Mouse (Mus musculus) colon, adult 2 months (tissue): ENCODE measurements around the gene Pdzd7. TPM values are rescaled to one million over a fixed set of nuclear protein-coding genes. Genes with fewer than 3 reads are reported as not detected.

ENCODE experiments used
- polyA plus RNA-seq: library from polyadenylated mRNA; depleted of rRNA; stranded (reverse); fragments of >200 nt; gene quantifications from 2 replicates; pipeline ENCODE4 v1.2.3, GENCODE M21; 2012; rRNA removed

Gene Pdzd7
- polyA plus RNA-seq = 13.6 and 15.7 TPM in 2 replicates

DNA sequence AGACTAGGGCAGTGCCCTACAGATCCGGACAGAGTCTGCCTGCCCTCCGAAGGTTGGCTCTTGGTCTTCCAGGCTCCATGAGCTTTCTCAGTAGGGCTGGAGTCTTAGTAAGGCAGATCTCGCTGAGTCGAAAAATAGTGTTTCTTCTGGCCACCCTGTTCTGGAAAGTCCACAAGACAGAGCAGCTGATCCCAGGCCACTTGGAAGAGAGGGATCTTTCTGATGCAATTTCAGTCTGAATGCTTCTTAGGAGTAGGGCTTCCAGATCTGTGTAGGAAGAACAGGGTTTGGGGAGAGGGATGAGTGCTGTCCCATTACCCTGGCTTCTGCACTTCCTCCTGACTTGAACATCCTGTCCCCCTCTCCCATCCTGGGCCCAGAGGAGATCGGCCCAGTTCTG lies at the start of gene Pdzd7:
Pdzd7 (minus strand) TSS at position 67 of the 400 bp plus-strand sequence.

DNA sequence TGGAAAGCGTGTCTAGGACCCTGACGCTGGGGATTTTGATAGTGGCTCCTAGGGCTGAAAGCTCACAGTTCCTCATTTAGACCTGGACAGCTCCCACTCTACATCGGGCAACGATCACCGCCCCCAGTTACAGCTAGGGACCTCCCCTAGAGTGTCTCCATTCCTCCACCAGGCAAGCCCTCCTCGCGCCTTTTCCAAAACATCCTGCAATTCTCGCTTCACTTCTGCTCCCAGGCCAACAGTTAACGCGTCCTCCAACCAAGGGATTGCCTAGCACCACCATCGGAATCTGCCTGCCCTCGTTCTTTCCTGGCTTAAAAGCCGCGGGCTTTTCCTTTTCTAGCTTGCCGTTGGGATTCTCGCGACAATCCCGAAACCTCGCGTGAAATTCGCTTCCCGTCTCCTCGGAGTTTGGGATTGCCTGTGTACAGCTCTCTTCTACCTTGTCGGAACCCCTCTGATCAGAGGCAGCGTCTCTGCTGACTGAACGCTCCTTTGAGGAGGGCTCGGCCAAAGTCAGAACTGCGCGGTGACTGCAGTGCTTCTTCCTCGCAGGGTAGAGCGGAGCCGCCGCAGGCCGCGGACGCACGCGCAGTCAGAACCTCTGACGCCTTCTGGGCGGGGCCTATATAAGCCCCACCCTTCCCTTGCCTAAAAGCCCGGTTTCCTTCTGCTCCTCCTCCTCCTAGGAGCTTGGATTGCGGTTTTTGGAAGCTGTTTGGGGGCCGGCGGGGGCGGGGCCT lies 29.2 kb upstream of the Pdzd7 start, which contains the start of gene Kazald1:
Kazald1 (plus strand) TSS at position 662 of the 743 bp plus-strand sequence.

DNA sequence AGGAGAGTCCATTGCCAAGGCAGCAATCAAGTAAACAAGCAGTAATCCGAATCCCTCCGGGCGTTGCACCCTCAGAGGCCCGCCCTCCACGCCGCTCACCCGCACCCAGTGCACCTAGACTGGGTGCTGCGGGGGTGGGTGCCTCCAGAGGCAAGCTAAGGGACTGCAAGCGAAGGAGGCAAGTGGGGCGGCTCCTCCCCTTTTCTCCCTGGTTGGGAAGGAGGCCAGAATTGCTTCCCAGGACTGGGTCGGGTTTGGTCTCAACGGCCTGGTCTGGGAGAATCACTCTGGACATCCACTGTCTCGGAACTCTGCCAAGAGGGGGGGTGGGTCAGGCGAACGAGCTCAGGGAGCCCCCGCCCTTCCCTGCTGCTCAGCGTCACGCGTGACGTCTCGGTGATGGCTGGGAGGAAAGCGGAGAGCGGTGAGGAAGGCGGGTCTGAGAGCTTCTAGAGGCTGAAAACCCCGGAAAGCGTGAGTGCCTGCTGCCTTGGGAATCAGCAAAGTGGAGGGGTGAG lies 2.0 kb upstream of the Pdzd7 start, which contains the start of gene Sfxn3:
Sfxn3 (plus strand) TSS at position 87 of the 518 bp plus-strand sequence.

DNA sequence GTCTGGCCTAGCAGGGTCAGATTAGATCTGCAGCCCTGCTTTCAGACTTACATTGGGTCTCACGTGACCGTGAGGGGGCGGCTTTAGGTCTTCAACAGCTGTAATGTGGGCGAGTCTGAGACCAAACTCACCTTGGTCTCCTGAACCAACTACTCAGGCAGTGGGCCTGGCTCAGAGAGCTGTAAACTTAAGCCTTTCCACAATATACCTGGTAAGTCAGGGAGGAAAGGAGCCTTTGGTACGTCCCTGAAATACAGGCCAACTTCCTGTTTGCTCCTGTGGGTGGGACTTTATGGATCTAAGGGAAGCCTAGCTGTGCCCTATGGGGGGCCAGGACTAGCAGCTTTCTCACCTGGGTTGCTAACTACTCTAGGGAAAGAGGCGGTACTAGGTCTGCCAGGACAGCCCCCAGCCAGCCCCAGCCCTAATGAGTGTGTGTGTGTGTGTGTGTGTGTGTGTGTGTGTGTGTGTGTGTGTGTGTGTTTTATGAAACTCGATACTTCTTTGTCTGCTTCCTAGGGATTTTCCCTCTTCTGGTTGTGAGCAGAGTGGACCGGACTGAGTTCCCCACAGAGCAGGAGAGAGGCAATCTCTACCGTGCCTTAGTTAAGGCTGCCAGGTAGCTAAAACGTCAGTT lies 31.1 kb downstream of the Pdzd7 start, which contains the start of gene Lzts2:
Lzts2 (plus strand) TSS at position 80 of the 637 bp plus-strand sequence.

DNA sequence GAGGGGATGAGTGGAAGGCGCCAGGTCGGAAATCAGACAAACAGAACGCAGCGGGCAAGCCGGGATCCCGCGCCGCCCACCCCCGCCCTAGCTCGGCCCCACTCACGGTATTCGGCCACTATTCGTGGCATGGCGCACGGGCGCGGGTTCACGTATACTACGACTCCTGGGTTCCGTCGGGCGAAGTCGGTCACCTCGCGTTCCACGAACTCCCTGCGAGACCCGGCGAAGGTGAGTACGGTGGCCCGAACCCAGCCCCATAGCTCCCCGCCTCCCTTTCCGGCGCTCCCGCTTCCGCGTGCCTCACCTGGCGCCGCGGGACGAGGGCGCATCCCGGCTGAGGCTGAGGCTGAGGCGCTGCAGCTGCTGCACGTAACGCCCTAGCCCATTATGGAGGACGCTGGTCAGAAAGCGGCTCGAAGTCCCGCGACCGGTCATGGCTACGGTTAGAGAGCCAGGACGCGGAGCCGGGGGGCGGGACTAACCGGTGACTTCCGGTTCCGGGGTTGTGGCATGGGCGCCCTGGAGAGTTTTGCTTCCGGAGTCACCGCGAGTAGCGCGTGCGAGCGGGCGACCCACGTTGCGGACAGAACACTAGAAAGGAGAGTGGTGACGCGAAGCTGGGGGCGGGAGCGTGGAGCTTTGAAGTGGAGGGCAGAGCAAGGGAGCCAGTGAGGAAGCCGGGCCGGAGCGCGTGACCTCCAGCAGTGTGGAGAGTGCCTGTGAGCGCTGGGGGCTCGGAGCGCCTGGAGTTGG lies 39.4 kb downstream of the Pdzd7 start, which contains the start of gene Mrpl43:
Mrpl43 (minus strand) TSS at position 486 of the 756 bp plus-strand sequence.

DNA sequence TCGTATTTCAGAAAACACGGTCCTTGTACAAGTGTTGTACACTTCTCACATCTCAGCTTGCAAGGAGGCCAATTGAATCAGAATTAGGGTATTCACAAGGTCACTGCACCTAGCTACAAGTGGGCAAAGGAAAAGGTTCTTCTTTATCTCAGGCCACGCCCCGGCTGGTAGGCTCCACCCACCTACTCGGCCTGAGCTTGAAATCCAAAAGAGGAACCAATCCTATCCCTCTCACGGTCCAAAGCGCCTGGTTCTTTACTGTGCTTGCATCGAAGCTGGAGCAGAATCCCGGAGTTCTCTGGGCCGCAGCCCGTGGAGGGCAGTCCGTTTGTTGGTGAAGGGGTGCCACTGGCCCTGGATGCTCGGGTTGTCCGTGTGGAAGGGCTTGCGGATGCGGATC lies 40.1 kb downstream of the Pdzd7 start, which contains the start of gene Twnk:
Twnk (plus strand) TSS at position 220 of the 400 bp plus-strand sequence.

DNA sequence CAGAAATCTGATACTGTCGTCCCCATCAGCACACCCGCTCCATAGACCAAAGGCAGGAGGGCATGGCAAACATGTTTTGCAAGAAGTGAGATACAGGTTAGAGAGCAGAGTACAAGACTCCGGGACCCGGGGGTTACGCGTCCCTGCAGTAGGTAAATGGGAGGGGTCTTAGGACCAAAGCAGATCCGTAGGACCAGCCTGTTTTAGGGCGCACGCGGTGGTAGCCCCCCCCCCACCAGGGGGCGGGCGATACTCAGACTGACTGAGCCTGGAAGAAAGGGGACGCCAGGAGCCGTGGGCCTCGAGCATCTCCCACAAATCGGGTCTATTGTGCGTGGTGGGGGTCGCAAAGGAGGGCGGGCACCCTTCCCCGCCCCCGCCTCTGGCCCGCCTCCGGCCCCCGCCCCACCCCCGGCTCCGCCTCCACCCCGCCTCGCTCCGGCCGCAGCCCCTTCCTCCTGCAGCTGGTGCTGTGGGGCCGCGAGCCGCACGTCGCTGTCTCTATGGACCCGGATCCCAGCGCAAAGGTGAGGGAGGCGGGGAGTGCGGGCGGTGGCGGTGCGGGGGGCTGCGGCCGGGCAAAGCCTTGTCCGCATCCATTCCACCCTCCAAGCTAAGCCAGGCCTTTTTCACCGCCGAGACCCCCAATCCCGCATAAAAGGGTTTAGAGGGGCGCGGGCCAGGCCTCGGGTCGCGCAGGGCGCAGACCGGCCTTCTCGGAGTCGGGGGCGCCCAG lies 56.5 kb downstream of the Pdzd7 start, which contains the start of gene Sema4g:
Sema4g (plus strand) TSS at position 271 of the 736 bp plus-strand sequence.

Other genes with a start within 250 kb of the Pdzd7 start
- 33.6 and 46.2 TPM in 2 replicates for gene Slf2, start 114.6 kb downstream of the Pdzd7 start, polyA plus RNA-seq
- 656 and 735 TPM in 2 replicates for gene Sema4g, start 56.6 kb downstream of the Pdzd7 start, polyA plus RNA-seq
- 7.3 and 8.9 TPM in 2 replicates for gene Twnk, start 40.1 kb downstream of the Pdzd7 start, polyA plus RNA-seq
- 178 and 187 TPM in 2 replicates for gene Mrpl43, start 39.3 kb downstream of the Pdzd7 start, polyA plus RNA-seq
- 175 and 198 TPM in 2 replicates for gene Lzts2, start 31.3 kb downstream of the Pdzd7 start, polyA plus RNA-seq
- gene Sfxn3, start 1.8 kb upstream of the Pdzd7 start, polyA plus RNA-seq = 34.6 and 37.3 TPM in 2 replicates
- 11.3 and 14.5 TPM in 2 replicates for gene Kazald1, start 29.5 kb upstream of the Pdzd7 start, polyA plus RNA-seq
- gene Tlx1, start 105.0 kb upstream of the Pdzd7 start, polyA plus RNA-seq = not detected in 2 replicates
- not detected in 2 replicates for gene Lbx1, start 190.1 kb upstream of the Pdzd7 start, polyA plus RNA-seq